8 mouse cellular contexts compared by ENCODE assay signal in genomic region chr11:87689402-87689808, GRCm38 (mm10). TPM values are rescaled to one million over a fixed set of nuclear protein-coding genes. Genes with fewer than 3 reads are reported as not detected.
A peak's percentile ranks its signal among the peaks of the same experiment; 100 is the strongest.
DNase-seq lines count a peak whose midpoint lies in the region; ATAC-seq lines count a peak whose summit lies in the region.

No protein-coding gene starts in this region.

- H3K27ac ChIP-seq in embryonic facial prominence, embryonic 11.5 days (replicated peaks; ENCODE audit: low read depth, low read length): no peak overlapping the region
- peak overlapping the region; percentile 84 for H3K27ac ChIP-seq in kidney, embryonic 14.5 days (ENCODE audit: low read depth, low read length)
- H3K27ac ChIP-seq in lung, embryonic 16.5 days (ENCODE audit: low read length): peak overlapping the region; percentile 94

- H3K36me3 ChIP-seq in embryonic facial prominence, embryonic 11.5 days (replicated peaks; ENCODE audit: control insufficient read depth, insufficient read depth, low read depth, low read length): no peaks in the 10 kb centered on the region; the same call in 1 of the 2 replicates
- no peaks in the 10 kb centered on the region for H3K36me3 ChIP-seq in kidney, embryonic 14.5 days (ENCODE audit: control insufficient read depth, insufficient read depth, low read length)
- no peaks in the 10 kb centered on the region for H3K36me3 ChIP-seq in lung, embryonic 16.5 days (ENCODE audit: control insufficient read depth, insufficient read depth, low read length)

- H3K4me3 ChIP-seq in embryonic facial prominence, embryonic 11.5 days (ENCODE audit: low read depth, low read length): no peak overlapping the region
- H3K4me3 ChIP-seq in kidney, embryonic 14.5 days (ENCODE audit: low read length): no peak overlapping the region
- no peak overlapping the region for H3K4me3 ChIP-seq in lung, embryonic 16.5 days (ENCODE audit: low read length)

- no peaks in the 10 kb centered on the region for H3K9me3 ChIP-seq in embryonic facial prominence, embryonic 11.5 days (replicated peaks; ENCODE audit: control insufficient read depth, low read length)
- no peaks in the 10 kb centered on the region for H3K9me3 ChIP-seq in kidney, embryonic 14.5 days (ENCODE audit: control insufficient read depth, low read length)
- H3K9me3 ChIP-seq in lung, embryonic 16.5 days (ENCODE audit: control insufficient read depth, low read length): no peaks in the 10 kb centered on the region

- intact Hi-C loops in heart, postnatal 36 days (cut with DNase I): no loop called here

- no peaks in the 10 kb centered on the region for H3K27me3 ChIP-seq in embryonic facial prominence, embryonic 11.5 days (ENCODE audit: control insufficient read depth, insufficient read depth, low read length)
- H3K27me3 ChIP-seq in kidney, embryonic 14.5 days (ENCODE audit: control insufficient read depth, insufficient read depth, low read length): no peaks in the 10 kb centered on the region
- H3K27me3 ChIP-seq in lung, embryonic 16.5 days (ENCODE audit: control insufficient read depth, insufficient read depth, low read depth, low read length): no peaks in the 10 kb centered on the region

- no peak overlapping the region for H3K9ac ChIP-seq in embryonic facial prominence, embryonic 11.5 days (replicated peaks; ENCODE audit: low read length)
- H3K9ac ChIP-seq in kidney, embryonic 14.5 days (ENCODE audit: low read depth, low read length): no peak overlapping the region
- H3K9ac ChIP-seq in lung, embryonic 16.5 days (ENCODE audit: low read length): no peak overlapping the region

- no peaks in the 10 kb centered on the region; the same call in 1 of the 2 replicates for H3K4me1 ChIP-seq in embryonic facial prominence, embryonic 11.5 days (ENCODE audit: control insufficient read depth, insufficient read depth, low read length)
- peaks cover 25% of the 10 kb centered on the region for H3K4me1 ChIP-seq in kidney, embryonic 14.5 days (ENCODE audit: control insufficient read depth, insufficient read depth, low read length)
- peaks cover 14% of the 10 kb centered on the region for H3K4me1 ChIP-seq in lung, embryonic 16.5 days (replicated peaks; ENCODE audit: control insufficient read depth, insufficient read depth, low read length)

- DNase-seq in heart, adult 11 months: peak; percentile 41
- DNase-seq in heart, postnatal 36 days: no peak
- peak; percentile 52 for DNase-seq in 416B (ENCODE audit: low read depth)
- peak; percentile 68 for DNase-seq in embryonic facial prominence, embryonic 11.5 days (ENCODE audit: low spot score)
- DNase-seq in adipocyte (ENCODE audit: low spot score): no peak
- no peak for DNase-seq in right cerebral cortex, postnatal 14 days

- no peak for ATAC-seq in embryonic facial prominence, embryonic 11.5 days (replicated peaks; ENCODE audit: insufficient number of reproducible peaks, low FRiP score, low TSS enrichment, low read depth)
- ATAC-seq in kidney, embryonic 14.5 days (ENCODE audit: low FRiP score, low TSS enrichment): peak; percentile 81
- ATAC-seq in lung, embryonic 16.5 days (ENCODE audit: low read depth): peak; percentile 90

- no peak overlapping the region for H3K4me2 ChIP-seq in embryonic facial prominence, embryonic 11.5 days (ENCODE audit: low read depth, low read length)
- H3K4me2 ChIP-seq in kidney, embryonic 14.5 days (replicated peaks; ENCODE audit: low read depth, low read length): peak overlapping the region; percentile 12; the same call in 1 of the 2 replicates
- H3K4me2 ChIP-seq in lung, embryonic 16.5 days (ENCODE audit: low read depth, low read length): peak overlapping the region; percentile 47

- 32% methylated on average over 7 of the region's 7 CpGs for WGBS in embryonic facial prominence, embryonic 11.5 days
- WGBS in kidney, embryonic 14.5 days: 1% methylated on average over 7 of the region's 7 CpGs
- 7% methylated on average over 7 of the region's 7 CpGs for WGBS in lung, embryonic 16.5 days

RNA-seq across cellular contexts. Expression of gene Rnf43, which starts 26.9 kb away (rescaled TPM):
- under 1 TPM; 0.24 to 0.47 TPM for total RNA-seq in heart, postnatal 36 days (2021)
- polyA plus RNA-seq in embryonic facial prominence, embryonic 11.5 days (2014; fragmentation: Nextera tagmentation; extraction: Ambion mirVana): 2.0 and 4.4 TPM in 2 replicates
- 5.9 and 10.4 TPM in 2 replicates for polyA plus RNA-seq in kidney, embryonic 14.5 days (2014; fragmentation: Nextera tagmentation; extraction: Ambion mirVana)
- 15.8 and 16.5 TPM in 2 replicates for polyA plus RNA-seq in lung, embryonic 16.5 days (2015; fragmentation: Nextera tagmentation; extraction: Ambion mirVana)

RNA-seq across cellular contexts. Expression of gene Supt4a, which starts 47.9 kb away (rescaled TPM):
- 10 to 100 TPM; 46.5 to 55.3 TPM for total RNA-seq in heart, postnatal 36 days (2021)
- polyA plus RNA-seq in embryonic facial prominence, embryonic 11.5 days (2014; fragmentation: Nextera tagmentation; extraction: Ambion mirVana): 174 and 180 TPM in 2 replicates
- 188 and 200 TPM in 2 replicates for polyA plus RNA-seq in kidney, embryonic 14.5 days (2014; fragmentation: Nextera tagmentation; extraction: Ambion mirVana)
- 143 and 167 TPM in 2 replicates for polyA plus RNA-seq in lung, embryonic 16.5 days (2015; fragmentation: Nextera tagmentation; extraction: Ambion mirVana)

Comparison
In these comparisons a context has a peak if more than half of its experiments do, and no peak if none do; other contexts are left out.
1. DNase-seq: peak in heart, adult 11 months (single experiment), 416B (single experiment) and embryonic facial prominence, embryonic 11.5 days (single experiment); none in heart, postnatal 36 days (0 of 2), adipocyte (single experiment) and right cerebral cortex, postnatal 14 days (single experiment).